Mouse (Mus musculus) embryonic facial prominence, embryonic 11.5 days (tissue): Measurements from ENCODE around the gene Nle1. TPM values are rescaled to one million over a fixed set of nuclear protein-coding genes. Genes with fewer than 3 reads are reported as not detected.

Source experiments
- ATAC-seq: fragments of 200-750 bp; cut with Nextera tagmentation; replicated peaks from 2 replicates; pipeline ENCODE4 v1.8.0; 2017; ENCODE audit warnings: low read depth; ENCODE audit not compliant: insufficient number of reproducible peaks, low FRiP score, low TSS enrichment
- DNase-seq: peaks from one replicate; pipeline ENCODE4 v3.0.0-alpha.2; 2015; ENCODE audit warnings: low spot score
- H3K27ac ChIP-seq: fragments of 300-500 bp; sonication (generic); replicated peaks from 2 replicates; pipeline ENCODE4 v1.5.1; 2014; ENCODE audit warnings: mild to moderate bottlenecking, low read depth, low read length, control low read depth
- H3K27me3 ChIP-seq: fragments of 300-500 bp; sonication (generic); 2 replicates; pipeline ENCODE4 v1.6.1; 2014; ENCODE audit warnings: mild to moderate bottlenecking, low read length, moderate library complexity, mixed read lengths; ENCODE audit not compliant: control insufficient read depth, insufficient read depth
- H3K36me3 ChIP-seq: fragments of 300-500 bp; sonication (generic); replicated peaks from 2 replicates; pipeline ENCODE4 v1.6.1; 2014; ENCODE audit warnings: low read depth, mild to moderate bottlenecking, low read length, moderate library complexity, mixed read lengths; ENCODE audit not compliant: control insufficient read depth, insufficient read depth
- H3K4me1 ChIP-seq: fragments of 300-500 bp; sonication (generic); 2 replicates; pipeline ENCODE4 v1.6.1; 2014; ENCODE audit warnings: low read length, mixed read lengths; ENCODE audit not compliant: control insufficient read depth, insufficient read depth
- H3K4me2 ChIP-seq: fragments of 300-500 bp; sonication (generic); 2 replicates; pipeline ENCODE4 v1.6.1; 2014; ENCODE audit warnings: low read depth, mild to moderate bottlenecking, control low read depth, low read length, moderate library complexity
- H3K4me3 ChIP-seq: fragments of 300-500 bp; sonication (generic); 2 replicates; pipeline ENCODE4 v1.5.1; 2014; ENCODE audit warnings: low read depth, low read length, control low read depth
- H3K9ac ChIP-seq: fragments of 300-500 bp; sonication (generic); replicated peaks from 2 replicates; pipeline ENCODE4 v1.6.1; 2014; ENCODE audit warnings: mild to moderate bottlenecking, control low read depth, low read length
- H3K9me3 ChIP-seq: fragments of 300-500 bp; sonication (generic); replicated peaks from 2 replicates; pipeline ENCODE4 v1.6.1; 2016; ENCODE audit warnings: mild to moderate bottlenecking, low read length, inconsistent platforms, mixed read lengths; ENCODE audit not compliant: control insufficient read depth
- WGBS: fragments of 180-500 bp; shearing (Covaris S2); extraction: QIAGEN DNeasy Blood & Tissue Kit; methylation state at CpG from one replicate; pipeline ENCODE4 v1.1.7; 2014; 5-methylcytosine and 5-hydroxymethylcytosine counted together
- polyA plus RNA-seq: library from polyadenylated mRNA; unstranded; fragments of >200 nt; fragmentation: Nextera tagmentation; extraction: Ambion mirVana; gene quantifications from 2 replicates; pipeline ENCODE4 v1.2.1, GENCODE M21; 2014

Nle1 gene
- polyA plus RNA-seq, 1 experiment from 2014 or later: 23.2 TPM

- no peaks in the 10 kb centered on the region for H3K36me3 ChIP-seq
- H3K9ac ChIP-seq: no peak overlapping the region
Measured at GRCm38 (mm10) chr11:82869506-82870172, 38.6 kb downstream of the Nle1 start.

GRCm38 (mm10) chr11:82867956-82868355, 40.3 kb downstream of the Nle1 start:
- ATAC-seq (no peak), DNase-seq (no peak)
- whole genome bisulfite sequencing: 75% methylated on average over 5 of the region's 5 CpGs
- Histone ChIP-seq H3K27me3 (no peaks in the 10 kb centered on the region), H3K9ac (no peak overlapping the region), H3K4me2 (no peak overlapping the region), H3K9me3 (no peaks in the 10 kb centered on the region), H3K36me3 (no peaks in the 10 kb centered on the region), H3K4me3 (no peak overlapping the region), H3K4me1 (no peaks in the 10 kb centered on the region; the same call in 1 of the 2 replicates), H3K27ac (no peak overlapping the region)

More at GRCm38 (mm10) chr11:82869506-82870172, 38.6 kb downstream of the Nle1 start:
- peak overlapping the region; percentile 77; the same call in 1 of the 2 replicates for H3K4me3 ChIP-seq
- ATAC-seq (no peak), DNase-seq (no peak)
- H3K4me2 ChIP-seq: no peak overlapping the region; the same call in 1 of the 2 replicates
- no peaks in the 10 kb centered on the region; the same call in 1 of the 2 replicates for H3K4me1 ChIP-seq
- H3K9me3 ChIP-seq: no peaks in the 10 kb centered on the region
- no peaks in the 10 kb centered on the region for H3K27me3 ChIP-seq
- H3K27ac ChIP-seq: no peak overlapping the region
- 70% methylated on average over 9 of the region's 9 CpGs for WGBS

GRCm38 (mm10) chr11:82866850-82867564, 41.2 kb downstream of the Nle1 start:
- Histone ChIP-seq H3K4me1 (no peaks in the 10 kb centered on the region; the same call in 1 of the 2 replicates), H3K9me3 (no peaks in the 10 kb centered on the region), H3K36me3 (no peaks in the 10 kb centered on the region), H3K4me3 (no peak overlapping the region), H3K9ac (no peak overlapping the region), H3K4me2 (no peak overlapping the region), H3K27me3 (no peaks in the 10 kb centered on the region), H3K27ac (no peak overlapping the region)
- 41% methylated on average over 7 of the region's 7 CpGs for WGBS
- ATAC-seq (no peak), DNase-seq (no peak)

- 74% methylated on average over 10 of the region's 10 CpGs for WGBS
- Histone ChIP-seq H3K9me3 (no peaks in the 10 kb centered on the region), H3K4me3 (no peak overlapping the region), H3K36me3 (no peaks in the 10 kb centered on the region), H3K9ac (no peak overlapping the region), H3K27me3 (no peaks in the 10 kb centered on the region), H3K27ac (no peak overlapping the region), H3K4me1 (no peaks in the 10 kb centered on the region; the same call in 1 of the 2 replicates), H3K4me2 (no peak overlapping the region)
- DNase-seq: no peak
- no peak for ATAC-seq
Measured at GRCm38 (mm10) chr11:82865957-82866356, 42.3 kb downstream of the Nle1 start.

GRCm38 (mm10) chr11:82863488-82863931, 44.7 kb downstream of the Nle1 start:
- Histone ChIP-seq H3K9ac (no peak overlapping the region), H3K27ac (no peak overlapping the region), H3K27me3 (no peaks in the 10 kb centered on the region), H3K4me3 (no peak overlapping the region), H3K36me3 (no peaks in the 10 kb centered on the region), H3K9me3 (no peaks in the 10 kb centered on the region), H3K4me2 (no peak overlapping the region), H3K4me1 (no peaks in the 10 kb centered on the region)
- WGBS: 66% methylated on average over 4 of the region's 4 CpGs
- DNase-seq (no peak), ATAC-seq (no peak)

- no peaks in the 10 kb centered on the region for H3K9me3 ChIP-seq
- no peaks in the 10 kb centered on the region for H3K4me1 ChIP-seq
- DNase-seq (no peak), ATAC-seq (no peak)
- H3K4me3 ChIP-seq: no peak overlapping the region
- H3K27me3 ChIP-seq: no peaks in the 10 kb centered on the region
- 66% methylated on average over 2 of the region's 2 CpGs for WGBS
- H3K36me3 ChIP-seq: no peaks in the 10 kb centered on the region
- no peak overlapping the region for H3K27ac ChIP-seq
- no peak overlapping the region for H3K4me2 ChIP-seq
- H3K9ac ChIP-seq: no peak overlapping the region
Measured at GRCm38 (mm10) chr11:82863059-82863458, 45.2 kb downstream of the Nle1 start.

- H3K4me2 ChIP-seq: no peak overlapping the region
- no peaks in the 10 kb centered on the region for H3K9me3 ChIP-seq
- ATAC-seq (no peak), DNase-seq (no peak)
- no peak overlapping the region for H3K9ac ChIP-seq
- H3K27me3 ChIP-seq: no peaks in the 10 kb centered on the region
- no peaks in the 10 kb centered on the region for H3K36me3 ChIP-seq
- 75% methylated on average over 9 of the region's 9 CpGs for WGBS
- H3K4me1 ChIP-seq: no peaks in the 10 kb centered on the region
- H3K27ac ChIP-seq: no peak overlapping the region
- H3K4me3 ChIP-seq: no peak overlapping the region
Measured at GRCm38 (mm10) chr11:82862638-82863037, 45.6 kb downstream of the Nle1 start.

GRCm38 (mm10) chr11:82861558-82861957, 46.7 kb downstream of the Nle1 start:
- no peak for DNase-seq
- no peaks in the 10 kb centered on the region for H3K4me1 ChIP-seq
- H3K4me2 ChIP-seq: no peak overlapping the region
- H3K36me3 ChIP-seq: no peaks in the 10 kb centered on the region
- no peaks in the 10 kb centered on the region for H3K9me3 ChIP-seq
- H3K27ac ChIP-seq: no peak overlapping the region
- no peaks in the 10 kb centered on the region for H3K27me3 ChIP-seq
- no peak for ATAC-seq
- H3K9ac ChIP-seq: no peak overlapping the region
- H3K4me3 ChIP-seq: no peak overlapping the region
- WGBS: 64% methylated on average over 8 of the region's 8 CpGs
